Mouse (Mus musculus) liver, embryonic 16.5 days (tissue): Measurements from ENCODE around the gene Psapl1. TPM values are rescaled to one million over a fixed set of nuclear protein-coding genes. Genes with fewer than 3 reads are reported as not detected.

Source experiments
- ATAC-seq: fragments of 200-750 bp; cut with Nextera tagmentation; 2 replicates; pipeline ENCODE4 v1.8.0; 2017; ENCODE audit warnings: low read depth, mild to moderate bottlenecking, moderate number of reproducible peaks, moderate library complexity
- H3K27ac ChIP-seq: fragments of 300-500 bp; sonication (generic); 2 replicates; pipeline ENCODE4 v1.5.1; 2014; ENCODE audit warnings: mild to moderate bottlenecking, low read length
- H3K27me3 ChIP-seq: fragments of 300-500 bp; sonication (generic); 2 replicates; pipeline ENCODE4 v1.6.1; 2014; ENCODE audit warnings: low read depth, low read length, mixed read lengths; ENCODE audit not compliant: control insufficient read depth, insufficient read depth
- H3K36me3 ChIP-seq: fragments of 300-500 bp; sonication (generic); 2 replicates; pipeline ENCODE4 v1.6.1; 2014; ENCODE audit warnings: mild to moderate bottlenecking; ENCODE audit not compliant: control insufficient read depth, insufficient read depth
- H3K4me1 ChIP-seq: fragments of 300-500 bp; sonication (generic); 2 replicates; pipeline ENCODE4 v1.6.1; 2014; ENCODE audit warnings: low read depth, low read length, mixed read lengths; ENCODE audit not compliant: control insufficient read depth
- H3K4me2 ChIP-seq: fragments of 300-500 bp; sonication (generic); 2 replicates; pipeline ENCODE4 v1.6.1; 2014; ENCODE audit warnings: low read depth, low read length, mixed read lengths
- H3K4me3 ChIP-seq: fragments of 300-500 bp; sonication (generic); 2 replicates; pipeline ENCODE4 v1.5.1; 2014; ENCODE audit warnings: low read depth, mild to moderate bottlenecking, low read length
- H3K9ac ChIP-seq: fragments of 300-500 bp; sonication (generic); 2 replicates; pipeline ENCODE4 v1.6.1; 2014; ENCODE audit warnings: low read depth, low read length
- H3K9me3 ChIP-seq: fragments of 300-500 bp; sonication (generic); replicated peaks from 2 replicates; pipeline ENCODE4 v1.6.1; 2016; ENCODE audit warnings: low read length; ENCODE audit not compliant: control insufficient read depth
- WGBS: fragments of 180-500 bp; shearing (Covaris S2); extraction: QIAGEN DNeasy Blood & Tissue Kit; methylation state at CpG from one replicate; pipeline ENCODE4 v1.1.7; 2014; ENCODE audit not compliant: insufficient replicate concordance; 5-methylcytosine and 5-hydroxymethylcytosine counted together
- polyA plus RNA-seq: library from polyadenylated mRNA; unstranded; fragments of >200 nt; fragmentation: Nextera tagmentation; extraction: Ambion mirVana; gene quantifications from 2 replicates; pipeline ENCODE4 v1.2.1, GENCODE M21; 2015

The Psapl1 gene
- not detected in 2 replicates for polyA plus RNA-seq

GRCm38 (mm10) chr5:36203916-36204315, at the start of gene Psapl1:
Gene Psapl1, plus strand, starts transcription at chr5:36204021.
- H3K27me3 ChIP-seq = no peaks in the 10 kb centered on the region
- no peaks in the 10 kb centered on the region for H3K9me3 ChIP-seq
- H3K4me1 ChIP-seq = no peaks in the 10 kb centered on the region
- no peak within 1 kb of the TSS for H3K4me2 ChIP-seq
- H3K27ac ChIP-seq = no peak within 1 kb of the TSS
- H3K36me3 ChIP-seq = no peaks in the 10 kb centered on the region
- no peak within 1 kb of the TSS for H3K9ac ChIP-seq
- ATAC-seq = no peak
- 63% methylated on average over 10 of the region's 10 CpGs for WGBS
- H3K4me3 ChIP-seq = no peak within 1 kb of the TSS

DNA sequence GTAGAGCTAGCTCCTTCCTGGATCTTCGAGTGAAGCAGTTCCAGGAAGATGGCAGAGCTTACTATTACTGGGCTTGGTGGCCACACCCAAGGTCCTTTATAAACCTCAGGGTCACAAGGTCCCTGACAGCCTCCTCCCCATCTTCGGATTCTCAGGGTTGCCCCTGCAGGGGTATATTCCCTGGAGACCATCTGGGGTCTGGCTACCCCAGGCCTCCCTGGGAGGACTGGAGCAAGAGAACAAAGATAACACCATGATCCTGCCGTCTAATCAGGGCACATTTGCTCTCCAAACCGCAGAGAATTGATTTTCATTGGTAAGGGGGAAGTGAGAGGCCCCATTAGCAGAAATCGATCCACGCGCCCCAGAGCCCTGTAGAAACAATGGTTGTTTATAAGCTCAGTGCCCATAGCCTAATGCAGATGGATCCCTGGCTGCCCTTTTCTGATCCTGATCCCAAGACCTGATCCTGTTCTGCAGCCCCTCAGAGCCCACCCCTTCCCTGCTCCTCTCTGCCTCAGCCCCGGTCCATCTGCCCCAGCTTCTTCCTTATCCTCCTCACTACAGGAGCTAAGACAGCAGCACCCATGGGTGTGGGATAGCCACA, 48.8 kb upstream of the Psapl1 start:
- no peaks in the 10 kb centered on the region for H3K9me3 ChIP-seq
- H3K36me3 ChIP-seq = no peaks in the 10 kb centered on the region
- no peaks in the 10 kb centered on the region for H3K4me1 ChIP-seq
- no peak overlapping the region for H3K4me3 ChIP-seq
- H3K4me2 ChIP-seq = no peak overlapping the region
- WGBS = 43% methylated on average over 8 of the region's 8 CpGs
- ATAC-seq = no peak
- H3K27ac ChIP-seq = no peak overlapping the region
- H3K27me3 ChIP-seq = no peaks in the 10 kb centered on the region
- H3K9ac ChIP-seq = no peak overlapping the region

DNA sequence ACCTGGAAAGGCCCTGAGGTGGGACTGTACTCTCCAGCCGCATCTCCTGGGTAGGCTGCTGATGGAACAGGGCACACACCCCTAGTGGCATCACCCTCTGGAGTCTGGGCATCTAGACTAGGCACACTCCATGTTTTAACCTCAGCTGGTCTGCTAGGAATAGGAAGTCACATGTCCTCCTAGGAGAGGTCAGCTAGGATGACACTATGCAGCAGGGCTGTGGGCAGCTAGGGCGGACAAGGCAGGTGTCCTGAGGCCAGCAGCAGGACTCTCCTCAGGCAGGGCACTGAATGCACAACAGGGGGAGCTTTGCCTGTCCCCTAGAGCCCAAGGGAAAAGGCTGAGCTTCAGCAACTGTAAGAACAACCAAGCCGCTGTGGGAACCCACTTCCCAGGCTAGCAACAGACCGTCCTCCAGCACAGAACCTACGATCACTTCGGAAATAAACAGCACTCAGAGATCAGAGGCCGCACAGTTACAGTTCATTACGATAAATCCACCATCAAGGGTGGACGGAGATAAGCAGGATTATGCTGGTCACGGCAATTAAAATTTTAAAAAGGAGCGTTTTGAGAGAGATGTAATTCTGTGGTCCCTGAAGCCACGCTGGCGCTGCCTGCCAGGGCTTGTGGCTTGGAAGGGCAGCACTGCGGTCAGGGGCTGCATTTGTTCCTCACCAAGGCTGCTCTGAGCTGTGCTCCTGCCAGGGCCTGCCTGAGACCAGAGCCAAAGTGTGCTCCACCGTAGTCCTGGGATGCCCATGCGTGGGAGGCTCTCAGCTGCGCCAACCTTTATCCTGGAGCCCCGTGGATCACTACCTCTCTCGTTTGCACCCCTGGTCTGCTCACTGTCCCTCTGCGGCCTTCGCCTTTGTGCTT, 38.2 kb upstream of the Psapl1 start:
- Histone ChIP-seq H3K27ac (no peak overlapping the region), H3K9ac (no peak overlapping the region), H3K4me3 (no peak overlapping the region), H3K27me3 (no peaks in the 10 kb centered on the region), H3K4me2 (no peak overlapping the region), H3K4me1 (no peaks in the 10 kb centered on the region), H3K36me3 (no peaks in the 10 kb centered on the region), H3K9me3 (no peaks in the 10 kb centered on the region)
- WGBS = 77% methylated on average over 21 of the region's 21 CpGs
- no peak for ATAC-seq

GRCm38 (mm10) chr5:36166346-36167013, 37.3 kb upstream of the Psapl1 start:
- no peak for ATAC-seq
- no peak overlapping the region for H3K4me3 ChIP-seq

DNA sequence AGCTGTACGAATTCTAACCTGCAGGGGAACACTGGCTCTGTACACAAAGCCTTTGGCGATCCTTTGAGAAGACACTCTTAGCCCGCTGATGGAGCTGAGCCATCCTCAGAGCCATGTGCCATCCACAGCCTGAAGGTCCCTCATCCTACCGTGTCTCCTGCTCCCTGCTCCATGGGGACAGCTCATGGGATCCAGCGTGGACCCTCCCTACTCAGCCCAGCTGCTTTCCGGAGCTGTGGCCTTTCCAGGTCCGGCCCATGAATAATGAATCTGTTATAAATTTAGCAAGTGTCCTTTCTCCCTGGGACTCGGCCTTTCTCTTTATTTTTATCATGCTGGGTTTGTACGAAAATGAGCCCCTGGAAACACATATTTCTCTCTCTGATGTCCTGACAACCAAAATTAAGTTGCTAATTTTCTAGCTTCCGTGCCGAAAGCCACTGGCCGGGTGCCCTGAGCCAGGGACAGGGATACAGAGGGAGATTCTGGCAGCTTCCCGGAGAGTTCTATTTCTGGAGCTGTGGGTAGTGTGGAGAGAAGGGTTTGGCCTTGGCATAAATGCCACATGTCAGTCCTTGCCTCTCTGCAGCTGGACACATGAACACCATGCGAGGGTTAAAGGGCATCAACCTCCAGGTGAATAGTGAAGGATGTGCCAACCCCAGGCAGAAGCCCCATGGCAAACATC, 34.7 kb upstream of the Psapl1 start:
- no peak for ATAC-seq
- no peak overlapping the region for H3K27ac ChIP-seq
- 57% methylated on average over 14 of the region's 14 CpGs for WGBS
- H3K9ac ChIP-seq = no peak overlapping the region
- no peak overlapping the region for H3K4me3 ChIP-seq
- H3K27me3 ChIP-seq = no peaks in the 10 kb centered on the region
- no peaks in the 10 kb centered on the region for H3K9me3 ChIP-seq
- H3K4me1 ChIP-seq = no peaks in the 10 kb centered on the region
- H3K4me2 ChIP-seq = no peak overlapping the region
- H3K36me3 ChIP-seq = no peaks in the 10 kb centered on the region

More at GRCm38 (mm10) chr5:36166346-36167013, 37.3 kb upstream of the Psapl1 start:
- Histone ChIP-seq H3K9ac (no peak overlapping the region), H3K36me3 (no peaks in the 10 kb centered on the region), H3K27ac (no peak overlapping the region), H3K4me1 (no peaks in the 10 kb centered on the region), H3K4me2 (no peak overlapping the region), H3K27me3 (no peaks in the 10 kb centered on the region), H3K9me3 (no peaks in the 10 kb centered on the region)
- 41% methylated on average over 6 of the region's 6 CpGs for WGBS

DNA sequence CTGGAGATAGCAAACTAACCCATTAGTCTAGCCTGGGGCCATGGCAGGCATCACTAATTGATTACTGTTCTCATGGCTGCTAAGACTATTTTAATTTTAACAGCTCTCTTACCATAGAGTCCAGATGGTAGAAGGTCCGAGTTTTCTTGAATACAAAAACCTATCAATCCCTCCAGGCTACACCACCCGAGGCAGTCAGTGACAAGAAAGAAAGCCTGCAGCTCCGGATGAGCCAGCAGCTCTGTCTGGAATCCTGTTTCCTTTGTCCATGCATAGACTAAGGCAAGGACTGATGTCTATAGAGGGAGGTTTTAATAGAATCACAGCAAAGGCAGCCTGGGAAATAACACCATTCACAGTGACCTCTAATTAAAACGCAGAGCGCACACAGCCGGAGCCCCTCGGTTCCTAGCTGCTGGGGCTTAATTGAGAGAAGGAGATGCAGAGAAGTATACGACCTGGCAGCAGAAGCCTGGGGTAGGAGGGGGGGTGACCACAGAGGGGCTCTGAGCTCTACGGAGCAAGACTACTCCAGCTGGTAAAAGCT, 29.2 kb upstream of the Psapl1 start:
- Histone ChIP-seq H3K36me3 (no peaks in the 10 kb centered on the region), H3K9me3 (no peaks in the 10 kb centered on the region), H3K4me1 (no peaks in the 10 kb centered on the region), H3K27ac (no peak overlapping the region), H3K4me3 (no peak overlapping the region), H3K27me3 (no peaks in the 10 kb centered on the region), H3K9ac (no peak overlapping the region), H3K4me2 (no peak overlapping the region)
- no peak for ATAC-seq
- 52% methylated on average over 9 of the region's 9 CpGs for WGBS

DNA sequence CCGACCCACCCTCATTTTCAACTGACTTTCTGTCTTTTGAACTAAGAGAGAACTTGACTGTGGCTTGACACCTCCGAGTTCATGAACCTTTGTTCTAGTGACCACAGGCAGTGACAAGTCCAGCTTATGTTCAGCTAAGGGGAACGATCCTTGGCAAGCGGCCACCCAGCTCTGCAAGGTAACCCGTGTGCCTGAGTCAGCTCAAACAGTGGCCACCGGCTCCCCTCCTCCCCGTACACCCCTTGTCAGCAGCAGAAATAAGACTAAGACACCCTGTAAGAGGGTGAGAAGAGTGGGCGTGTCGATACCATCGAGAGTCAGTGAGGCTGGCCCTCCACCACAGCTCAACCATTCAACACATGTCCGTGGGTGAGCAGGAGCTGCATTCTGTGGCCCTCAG, 27.4 kb upstream of the Psapl1 start:
- WGBS = 62% methylated on average over 11 of the region's 11 CpGs
- Histone ChIP-seq H3K27ac (no peak overlapping the region), H3K9me3 (no peaks in the 10 kb centered on the region), H3K4me1 (no peaks in the 10 kb centered on the region), H3K4me2 (no peak overlapping the region), H3K36me3 (no peaks in the 10 kb centered on the region), H3K27me3 (no peaks in the 10 kb centered on the region), H3K4me3 (no peak overlapping the region), H3K9ac (no peak overlapping the region)
- peak; percentile 60; the same call in 1 of the 2 replicates for ATAC-seq

GRCm38 (mm10) chr5:36176873-36177272, 26.9 kb upstream of the Psapl1 start:
- H3K27ac ChIP-seq = no peak overlapping the region
- H3K36me3 ChIP-seq = no peaks in the 10 kb centered on the region
- no peaks in the 10 kb centered on the region for H3K4me1 ChIP-seq
- H3K27me3 ChIP-seq = no peaks in the 10 kb centered on the region
- H3K9me3 ChIP-seq = no peaks in the 10 kb centered on the region
- no peak overlapping the region for H3K4me2 ChIP-seq
- ATAC-seq = no peak
- H3K9ac ChIP-seq = no peak overlapping the region
- WGBS = 52% methylated on average over 4 of the region's 4 CpGs
- H3K4me3 ChIP-seq = no peak overlapping the region
